Mouse (Mus musculus) hindbrain, embryonic 16.5 days (tissue): ENCODE results near the gene Ddr1. TPM values are rescaled to one million over a fixed set of nuclear protein-coding genes. Genes with fewer than 3 reads are reported as not detected.

Source experiments
- ATAC-seq: fragments of 200-750 bp; cut with Nextera tagmentation; 2 replicates; pipeline ENCODE4 v1.8.0; 2017; ENCODE audit warnings: moderate TSS enrichment, moderate library complexity
- H3K27ac ChIP-seq: fragments of 300-500 bp; sonication (generic); 2 replicates; pipeline ENCODE4 v1.5.1; 2014; ENCODE audit warnings: low read depth, mild to moderate bottlenecking, control low read depth, low read length, moderate library complexity
- H3K27me3 ChIP-seq: fragments of 300-500 bp; sonication (generic); replicated peaks from 2 replicates; pipeline ENCODE4 v1.6.1; 2014; ENCODE audit warnings: low read length; ENCODE audit not compliant: control insufficient read depth, insufficient read depth
- H3K36me3 ChIP-seq: fragments of 300-500 bp; sonication (generic); 2 replicates; pipeline ENCODE4 v1.6.1; 2014; ENCODE audit warnings: mild to moderate bottlenecking, low read length, moderate library complexity, mixed read lengths; ENCODE audit not compliant: control insufficient read depth, insufficient read depth
- H3K4me1 ChIP-seq: fragments of 300-500 bp; sonication (generic); 2 replicates; pipeline ENCODE4 v1.6.1; 2014; ENCODE audit warnings: low read depth, low read length; ENCODE audit not compliant: control insufficient read depth, insufficient read depth
- H3K4me2 ChIP-seq: fragments of 300-500 bp; sonication (generic); 2 replicates; pipeline ENCODE4 v1.6.1; 2014; ENCODE audit warnings: mild to moderate bottlenecking, low read length, control low read depth, moderate library complexity
- H3K4me3 ChIP-seq: fragments of 300-500 bp; sonication (generic); 2 replicates; pipeline ENCODE4 v1.5.1; 2014; ENCODE audit warnings: mild to moderate bottlenecking, low read length, control low read depth, moderate library complexity
- H3K9ac ChIP-seq: fragments of 300-500 bp; sonication (generic); 2 replicates; pipeline ENCODE4 v1.6.1; 2014; ENCODE audit warnings: low read depth, mild to moderate bottlenecking, control low read depth, low read length, moderate library complexity
- H3K9me3 ChIP-seq: fragments of 300-500 bp; sonication (generic); 2 replicates; pipeline ENCODE4 v1.6.1; 2014; ENCODE audit warnings: mild to moderate bottlenecking, low read length, moderate library complexity; ENCODE audit not compliant: control insufficient read depth
- WGBS: fragments of 180-500 bp; shearing (Covaris S2); extraction: QIAGEN DNeasy Blood & Tissue Kit; methylation state at CpG from one replicate; pipeline ENCODE4 v1.1.7; 2014; 5-methylcytosine and 5-hydroxymethylcytosine counted together
- polyA plus RNA-seq: library from polyadenylated mRNA; unstranded; fragments of >200 nt; fragmentation: Nextera tagmentation; extraction: Ambion mirVana; gene quantifications from 2 replicates; pipeline ENCODE4 v1.2.1, GENCODE M21; 2015

Ddr1 gene
- polyA plus RNA-seq, 1 experiment from 2014 or later: 87.1 TPM

DNA sequence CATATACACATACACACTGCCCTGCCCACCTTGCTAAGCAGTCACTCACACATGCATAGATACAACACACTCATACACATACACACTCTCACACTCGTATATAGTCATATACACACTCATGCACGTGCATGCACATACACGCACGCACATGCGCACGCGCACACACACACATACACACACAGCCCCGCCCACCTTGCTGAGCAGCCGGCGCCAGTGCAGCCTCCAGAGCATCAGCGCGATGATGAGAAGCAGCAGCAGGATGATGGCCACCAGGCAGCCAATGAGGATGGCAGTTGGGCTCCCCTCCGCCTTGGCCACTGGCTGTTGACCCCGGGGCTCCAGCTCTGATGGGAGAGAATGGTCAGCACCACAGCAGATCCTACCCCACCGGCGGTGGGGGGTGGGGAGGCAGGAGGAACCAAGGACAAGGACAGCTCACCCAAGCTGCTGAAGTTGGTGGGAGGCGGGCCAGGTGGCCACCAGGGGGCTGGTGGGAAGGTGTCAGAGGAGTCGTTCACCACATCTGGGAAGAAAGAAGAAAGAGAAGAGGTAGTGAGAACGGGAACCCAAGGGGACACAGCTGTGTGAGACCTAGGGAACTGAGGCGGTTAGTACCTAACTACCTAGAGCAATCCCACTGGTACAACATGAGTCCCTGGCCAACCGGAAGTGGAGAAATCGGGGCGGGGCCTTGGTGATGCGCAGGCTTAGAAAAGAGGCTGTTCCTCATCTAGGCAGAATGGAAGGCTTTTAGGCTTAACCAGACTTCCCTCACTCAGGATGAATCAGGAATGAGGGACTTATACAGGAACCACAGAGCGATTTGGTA lies 15.9 kb downstream of the Ddr1 start:
- H3K36me3 ChIP-seq: peaks cover 64% of the 10 kb centered on the region
- ATAC-seq: 0 out of 2 replicates have a peak, but pooled peaks have one; percentile 1
- no peak overlapping the region for H3K4me2 ChIP-seq
- 88% methylated on average over 25 of the region's 25 CpGs for WGBS
- H3K27ac ChIP-seq: no peak overlapping the region
- no peaks in the 10 kb centered on the region for H3K27me3 ChIP-seq
- peaks cover 3% of the 10 kb centered on the region; the same call in 1 of the 2 replicates for H3K4me1 ChIP-seq
- H3K4me3 ChIP-seq: no peak overlapping the region
- no peak overlapping the region for H3K9ac ChIP-seq
- no peaks in the 10 kb centered on the region for H3K9me3 ChIP-seq

DNA sequence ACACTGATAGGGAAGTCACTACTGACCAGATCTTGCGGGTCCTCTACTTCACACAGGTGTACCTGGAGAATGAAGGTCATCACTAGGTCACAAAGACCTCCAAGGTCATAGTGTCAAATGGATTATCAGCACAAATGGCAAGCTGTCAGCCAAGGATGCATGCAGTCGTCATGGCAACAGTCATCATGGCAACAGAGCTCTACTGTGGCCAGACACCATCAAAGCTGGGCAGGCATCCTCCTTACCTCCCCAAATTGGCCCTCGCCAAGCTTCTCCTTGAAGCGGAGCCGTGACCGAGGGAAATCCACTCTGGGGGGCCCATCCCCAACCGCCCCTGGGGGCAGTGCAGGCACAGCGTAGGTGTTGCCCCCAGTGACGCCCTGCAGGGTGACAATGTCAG lies 19.4 kb downstream of the Ddr1 start:
- H3K27ac ChIP-seq: no peak overlapping the region
- 53% methylated on average over 9 of the region's 9 CpGs for WGBS
- no peak for ATAC-seq

DNA sequence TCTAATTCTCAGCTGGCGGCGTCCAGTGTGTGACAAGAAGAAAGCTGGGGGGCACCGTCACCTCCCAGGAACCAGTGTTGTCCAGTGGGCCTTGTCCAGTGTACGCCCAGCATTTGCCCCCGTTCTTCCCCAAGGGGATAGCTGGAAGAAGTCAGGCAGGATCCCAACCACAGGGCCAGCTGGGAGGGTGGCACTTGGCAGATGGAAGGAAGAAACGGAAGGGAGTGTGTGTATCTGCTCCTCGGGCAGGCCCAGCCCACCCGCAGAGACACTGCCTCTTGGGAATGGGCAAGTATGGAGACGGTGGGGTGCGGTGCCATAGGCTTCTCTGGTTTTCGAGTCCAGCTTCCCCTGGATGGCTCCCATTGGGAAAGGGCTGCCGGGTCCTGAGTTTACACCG lies 22.4 kb downstream of the Ddr1 start:
- Histone ChIP-seq H3K9ac (no peak overlapping the region), H3K27ac (no peak overlapping the region), H3K9me3 (no peaks in the 10 kb centered on the region), H3K4me2 (no peak overlapping the region), H3K27me3 (no peaks in the 10 kb centered on the region), H3K4me3 (no peak overlapping the region), H3K4me1 (peaks cover 3% of the 10 kb centered on the region; the same call in 1 of the 2 replicates), H3K36me3 (peaks cover 43% of the 10 kb centered on the region)
- no peak for ATAC-seq
- WGBS: 84% methylated on average over 13 of the region's 13 CpGs

More for the DNA sequence above, 19.4 kb downstream of the Ddr1 start:
- H3K9me3 ChIP-seq: no peaks in the 10 kb centered on the region
- H3K4me1 ChIP-seq: peaks cover 3% of the 10 kb centered on the region; the same call in 1 of the 2 replicates
- H3K27me3 ChIP-seq: no peaks in the 10 kb centered on the region
- no peak overlapping the region for H3K4me2 ChIP-seq
- H3K4me3 ChIP-seq: no peak overlapping the region
- no peak overlapping the region for H3K9ac ChIP-seq
- H3K36me3 ChIP-seq: peaks cover 59% of the 10 kb centered on the region

DNA sequence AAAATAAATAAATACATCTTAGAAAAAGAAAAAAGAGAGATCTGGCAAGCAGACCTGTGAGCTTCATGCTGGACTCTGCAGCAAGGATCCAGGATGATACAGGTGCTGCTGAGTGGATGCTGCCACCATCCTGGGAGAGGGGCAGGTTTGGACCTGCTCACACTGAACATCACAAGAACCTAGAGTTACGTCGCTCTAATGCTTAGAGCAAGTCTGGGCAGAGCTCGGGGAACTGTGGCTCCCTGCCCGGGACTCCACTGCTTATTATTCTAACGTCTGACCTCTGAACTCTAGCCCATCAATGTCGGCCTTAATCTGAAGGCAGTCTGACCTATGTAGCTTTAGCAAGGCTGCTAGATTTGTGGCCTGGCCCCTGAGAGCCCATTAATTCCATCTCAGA lies 23.8 kb downstream of the Ddr1 start:
- Histone ChIP-seq H3K27ac (no peak overlapping the region), H3K27me3 (no peaks in the 10 kb centered on the region), H3K4me3 (no peak overlapping the region), H3K36me3 (peaks cover 35% of the 10 kb centered on the region), H3K9me3 (no peaks in the 10 kb centered on the region), H3K4me1 (peaks cover 3% of the 10 kb centered on the region; the same call in 1 of the 2 replicates), H3K4me2 (no peak overlapping the region), H3K9ac (no peak overlapping the region)
- no peak for ATAC-seq
- WGBS: 36% methylated on average over 6 of the region's 6 CpGs

DNA sequence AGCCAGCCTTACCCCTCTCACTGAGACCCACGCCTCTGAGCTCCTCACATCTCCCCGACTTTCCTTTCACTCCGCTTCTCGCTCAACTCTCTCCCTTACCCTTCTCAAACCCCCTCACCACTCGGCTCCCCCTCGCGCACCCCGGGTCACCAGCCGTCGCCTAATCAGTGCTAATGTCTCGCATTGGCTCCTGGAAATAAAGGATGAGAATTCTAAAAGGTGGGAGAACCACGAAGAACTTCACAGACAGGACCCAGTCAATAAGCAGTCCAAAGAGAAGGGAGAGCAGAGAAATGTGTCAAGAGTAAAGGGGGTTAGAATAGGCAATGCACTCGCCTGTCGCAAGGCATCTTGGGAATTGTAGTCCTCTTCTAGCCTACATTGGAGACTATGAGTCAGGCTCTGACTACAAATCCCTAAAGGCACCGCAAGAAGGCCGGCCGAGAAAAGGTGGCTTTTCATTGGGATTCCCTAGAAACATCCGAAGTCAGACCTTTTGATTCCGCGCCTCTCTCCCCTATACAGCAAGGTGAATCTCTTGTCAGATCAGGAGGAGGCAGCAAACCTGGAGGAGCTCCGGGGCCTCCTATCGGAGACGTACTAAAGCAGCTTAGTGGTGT lies 30.9 kb downstream of the Ddr1 start, which contains the start of gene Gtf2h4:
Gene Gtf2h4 (minus strand): TSS at position 324 of the 620 bp plus-strand sequence.
- Histone ChIP-seq H3K9me3 (no peaks in the 10 kb centered on the region), H3K27ac (no peak within 1 kb of the TSS; the same call in 1 of the 2 replicates), H3K36me3 (0 out of 2 replicates have a peak, but pooled peaks cover 2% of the 10 kb centered on the region), H3K4me3 (peak within 1 kb of the TSS; percentile 58), H3K4me2 (peak within 1 kb of the TSS; percentile 57), H3K27me3 (no peaks in the 10 kb centered on the region), H3K9ac (peak within 1 kb of the TSS; percentile 81), H3K4me1 (peaks cover 8% of the 10 kb centered on the region)
- ATAC-seq: peak; percentile 98
- WGBS: 1% methylated on average over 23 of the region's 23 CpGs

DNA sequence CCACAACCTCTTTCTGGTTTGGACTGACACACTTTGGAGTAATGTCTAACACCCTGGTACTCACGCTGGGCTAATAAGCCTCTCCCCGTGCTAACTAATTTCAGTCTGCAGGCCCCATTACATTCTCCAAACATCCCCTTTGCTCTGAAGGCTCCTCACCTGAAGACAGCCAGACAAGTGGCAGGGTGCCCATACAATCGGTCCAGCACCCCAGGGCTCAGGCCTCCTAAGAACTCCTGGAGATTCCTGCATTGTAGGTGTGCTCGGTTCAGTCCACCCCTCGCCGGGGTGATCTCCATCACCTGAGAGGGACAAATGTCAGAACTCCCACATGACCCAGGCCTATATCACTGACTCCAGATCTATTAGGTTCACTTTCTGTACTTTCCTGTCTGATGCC lies 31.9 kb downstream of the Ddr1 start:
- Histone ChIP-seq H3K4me3 (no peak overlapping the region), H3K4me1 (peaks cover 17% of the 10 kb centered on the region), H3K9me3 (no peaks in the 10 kb centered on the region), H3K36me3 (0 out of 2 replicates have a peak, but pooled peaks cover 2% of the 10 kb centered on the region), H3K27me3 (no peaks in the 10 kb centered on the region), H3K9ac (no peak overlapping the region), H3K4me2 (no peak overlapping the region), H3K27ac (no peak overlapping the region)
- WGBS: 94% methylated on average over 6 of the region's 6 CpGs
- no peak for ATAC-seq

DNA sequence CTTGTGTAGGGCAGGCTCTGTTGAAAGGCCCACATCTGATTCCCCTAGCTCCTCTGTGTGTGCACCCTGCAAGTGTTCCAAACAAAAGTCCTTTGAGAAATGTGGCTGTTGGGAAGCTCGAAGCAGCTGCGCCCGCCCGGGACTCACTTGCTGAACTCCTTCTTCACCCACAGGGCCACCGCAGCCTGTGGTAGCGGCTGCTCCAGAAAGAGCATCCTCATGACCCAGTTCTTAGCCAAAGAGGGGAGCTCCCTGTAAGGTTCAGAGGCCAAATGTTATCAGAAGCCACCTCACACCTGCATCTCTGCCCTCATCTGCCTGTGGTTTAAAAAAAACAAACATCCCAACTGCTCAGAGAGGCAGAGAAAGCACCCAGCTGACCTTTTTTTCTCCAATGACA lies 32.6 kb downstream of the Ddr1 start:
- ATAC-seq: no peak
- WGBS: 93% methylated on average over 6 of the region's 6 CpGs
- Histone ChIP-seq H3K4me1 (peaks cover 17% of the 10 kb centered on the region), H3K27me3 (no peaks in the 10 kb centered on the region), H3K4me2 (no peak overlapping the region), H3K9ac (no peak overlapping the region), H3K36me3 (0 out of 2 replicates have a peak, but pooled peaks cover 2% of the 10 kb centered on the region), H3K27ac (no peak overlapping the region), H3K9me3 (no peaks in the 10 kb centered on the region), H3K4me3 (no peak overlapping the region)

DNA sequence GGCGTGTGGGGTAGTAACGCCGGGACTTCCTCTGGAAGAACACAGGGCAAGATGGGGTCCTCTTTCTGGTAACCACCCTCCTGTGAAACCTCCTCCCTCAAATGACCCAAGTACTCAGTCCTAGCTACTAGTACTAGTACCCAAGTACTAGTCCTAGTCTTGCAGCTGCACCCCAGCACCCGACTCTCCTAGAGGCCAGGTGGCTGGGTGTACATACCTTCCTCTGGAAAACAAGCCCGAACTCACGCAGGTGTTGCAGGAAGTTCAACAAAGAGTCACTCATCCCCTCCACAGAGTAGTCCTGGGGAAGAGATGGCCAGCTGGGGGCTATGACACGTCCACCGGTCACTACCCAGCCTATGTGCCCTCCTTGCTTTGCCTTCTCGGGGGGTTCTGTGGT lies 34.7 kb downstream of the Ddr1 start:
- Histone ChIP-seq H3K9ac (no peak overlapping the region), H3K4me2 (no peak overlapping the region), H3K27ac (no peak overlapping the region), H3K4me3 (no peak overlapping the region), H3K27me3 (no peaks in the 10 kb centered on the region), H3K36me3 (0 out of 2 replicates have a peak, but pooled peaks cover 2% of the 10 kb centered on the region), H3K9me3 (no peaks in the 10 kb centered on the region), H3K4me1 (peaks cover 25% of the 10 kb centered on the region)
- ATAC-seq: no peak
- WGBS: 95% methylated on average over 9 of the region's 9 CpGs
